Mouse (Mus musculus): Measurements from ENCODE around the gene Rgs4. TPM values are rescaled to one million over a fixed set of nuclear protein-coding genes. Genes with fewer than 3 reads are reported as not detected.

The Rgs4 gene
- 18.1 and 18.5 TPM in 2 replicates for polyA plus RNA-seq (2014; fragmentation: Nextera tagmentation; extraction: Ambion mirVana)

DNA sequence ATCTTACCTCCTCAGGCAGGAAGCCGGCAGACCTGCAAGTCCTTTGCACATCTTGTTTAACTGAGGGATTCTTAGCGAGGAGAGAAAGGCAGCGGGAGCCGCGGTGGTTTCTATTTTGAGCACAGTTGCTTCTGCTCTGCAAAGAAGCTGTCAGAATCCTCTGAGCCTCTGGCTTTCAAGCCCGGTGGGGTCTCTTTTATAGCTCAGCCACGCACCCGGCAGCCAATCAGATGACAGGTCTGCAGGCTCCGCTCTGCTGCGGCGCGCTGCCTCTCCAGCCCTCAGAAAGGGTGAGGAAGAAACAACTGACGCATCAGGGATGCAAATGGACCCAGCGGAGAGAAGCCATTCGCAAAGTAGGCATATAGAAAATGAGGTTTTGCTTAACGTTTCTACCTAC lies at the start of gene Rgs4:
Rgs4 (minus strand) TSS at position 170 of the 400 bp plus-strand sequence.
- DNase-seq (ENCODE audit: low spot score) (peak; percentile 89), ATAC-seq (ENCODE audit: low read depth) (peak; percentile 93)
- Histone ChIP-seq H3K9me3 (ENCODE audit: control insufficient read depth, low read length) (no peaks in the 10 kb centered on the region), H3K4me2 (ENCODE audit: low read depth, low read length) (peak within 1 kb of the TSS; percentile 49), H3K36me3 (ENCODE audit: control insufficient read depth, insufficient read depth, low read length) (no peaks in the 10 kb centered on the region), H3K4me1 (ENCODE audit: control insufficient read depth, insufficient read depth, low read length) (peaks cover 3% of the 10 kb centered on the region; the same call in 1 of the 2 replicates), H3K4me3 (ENCODE audit: low read depth, low read length) (peak within 1 kb of the TSS; percentile 29), H3K27me3 (replicated peaks; ENCODE audit: control insufficient read depth, insufficient read depth, low read length) (peaks cover 12% of the 10 kb centered on the region), H3K27ac (replicated peaks; ENCODE audit: low read depth, low read length) (no peak within 1 kb of the TSS), H3K9ac (ENCODE audit: low read depth, low read length) (peak within 1 kb of the TSS; percentile 39; the same call in 1 of the 2 replicates)
- under 1% methylated on average over 16 of the region's 16 CpGs for WGBS

DNA sequence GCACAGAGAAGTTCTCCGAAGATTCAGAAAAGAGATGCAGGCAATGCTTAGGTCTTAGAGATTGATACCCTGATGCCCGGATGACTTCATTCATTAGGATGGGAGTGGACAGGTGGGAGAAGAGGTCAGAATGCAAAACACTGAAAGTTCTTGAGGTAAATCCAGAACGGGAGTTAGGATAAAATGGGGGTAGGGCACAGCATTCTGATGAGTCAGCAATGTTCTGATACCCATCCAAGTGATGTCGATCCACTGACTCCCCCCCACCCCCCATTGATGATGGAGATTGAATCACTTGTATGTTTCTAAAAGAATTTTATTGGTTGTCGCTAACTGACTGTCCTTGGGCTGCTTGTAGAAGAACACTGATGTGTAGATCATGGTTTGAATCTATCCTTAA lies 45.0 kb upstream of the Rgs4 start:
- H3K4me2 ChIP-seq (ENCODE audit: low read depth, low read length): no peak overlapping the region
- no peaks in the 10 kb centered on the region for H3K27me3 ChIP-seq (replicated peaks; ENCODE audit: control insufficient read depth, insufficient read depth, low read length)
- no peaks in the 10 kb centered on the region for H3K4me1 ChIP-seq (ENCODE audit: control insufficient read depth, insufficient read depth, low read length)
- WGBS: 86% methylated on average over 5 of the region's 5 CpGs
- no peaks in the 10 kb centered on the region for H3K9me3 ChIP-seq (ENCODE audit: control insufficient read depth, low read length)
- H3K36me3 ChIP-seq (ENCODE audit: control insufficient read depth, insufficient read depth, low read length): no peaks in the 10 kb centered on the region
- H3K9ac ChIP-seq (ENCODE audit: low read depth, low read length): no peak overlapping the region
- no peak overlapping the region for H3K4me3 ChIP-seq (ENCODE audit: low read depth, low read length)
- ATAC-seq (ENCODE audit: low read depth) (no peak), DNase-seq (ENCODE audit: low spot score) (no peak)
- no peak overlapping the region for H3K27ac ChIP-seq (replicated peaks; ENCODE audit: low read depth, low read length)

DNA sequence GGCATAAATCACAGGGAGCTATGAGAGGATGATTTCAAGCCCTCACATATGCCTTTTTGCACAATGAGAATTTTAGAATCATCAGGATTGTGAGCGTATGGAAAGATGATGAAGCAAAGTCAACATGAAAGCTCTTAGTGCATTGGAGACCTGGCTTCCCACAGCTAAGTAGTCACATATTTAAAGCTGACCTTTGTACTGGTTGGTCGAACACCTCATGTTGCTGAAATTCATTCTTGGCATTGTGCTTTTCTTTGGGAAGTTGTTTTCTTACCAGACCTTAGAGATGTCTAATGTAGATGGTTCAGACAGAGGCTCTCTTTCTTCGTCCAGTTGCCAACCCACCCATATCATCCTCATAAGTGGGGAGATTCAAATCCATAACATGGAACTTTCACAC lies 38.5 kb upstream of the Rgs4 start:
- DNase-seq (ENCODE audit: low spot score) (no peak), ATAC-seq (ENCODE audit: low read depth) (no peak)
- Histone ChIP-seq H3K4me3 (ENCODE audit: low read depth, low read length) (no peak overlapping the region), H3K4me1 (ENCODE audit: control insufficient read depth, insufficient read depth, low read length) (no peaks in the 10 kb centered on the region), H3K27ac (replicated peaks; ENCODE audit: low read depth, low read length) (no peak overlapping the region), H3K9ac (ENCODE audit: low read depth, low read length) (no peak overlapping the region), H3K27me3 (replicated peaks; ENCODE audit: control insufficient read depth, insufficient read depth, low read length) (no peaks in the 10 kb centered on the region), H3K4me2 (ENCODE audit: low read depth, low read length) (no peak overlapping the region), H3K9me3 (ENCODE audit: control insufficient read depth, low read length) (no peaks in the 10 kb centered on the region), H3K36me3 (ENCODE audit: control insufficient read depth, insufficient read depth, low read length) (no peaks in the 10 kb centered on the region)
- 85% methylated on average over 3 of the region's 3 CpGs for WGBS

DNA sequence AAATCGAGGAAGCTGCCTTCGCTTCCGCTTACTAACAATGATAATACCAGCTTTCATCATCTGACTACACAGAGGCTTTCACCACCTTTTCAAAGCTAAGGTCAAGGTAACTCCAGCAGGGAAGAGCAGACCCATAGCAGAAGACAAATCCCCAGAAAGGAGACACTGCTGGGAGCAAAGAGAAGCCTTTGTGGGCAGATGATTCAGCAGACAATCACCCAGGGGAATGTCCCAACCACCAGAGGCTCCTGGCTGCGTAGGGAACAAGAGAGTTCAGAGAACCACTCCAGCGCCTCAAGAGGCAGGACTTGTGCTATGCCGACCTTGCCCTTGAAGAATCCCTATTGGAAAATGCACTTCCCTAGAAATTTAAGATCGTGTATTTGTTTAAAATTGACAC lies 29.1 kb upstream of the Rgs4 start:
- Histone ChIP-seq H3K4me1 (ENCODE audit: control insufficient read depth, insufficient read depth, low read length) (no peaks in the 10 kb centered on the region), H3K4me2 (ENCODE audit: low read depth, low read length) (no peak overlapping the region), H3K36me3 (ENCODE audit: control insufficient read depth, insufficient read depth, low read length) (no peaks in the 10 kb centered on the region), H3K4me3 (ENCODE audit: low read depth, low read length) (no peak overlapping the region), H3K9me3 (ENCODE audit: control insufficient read depth, low read length) (no peaks in the 10 kb centered on the region), H3K27me3 (replicated peaks; ENCODE audit: control insufficient read depth, insufficient read depth, low read length) (no peaks in the 10 kb centered on the region), H3K27ac (replicated peaks; ENCODE audit: low read depth, low read length) (no peak overlapping the region), H3K9ac (ENCODE audit: low read depth, low read length) (no peak overlapping the region)
- DNase-seq (ENCODE audit: low spot score): no peak
- ATAC-seq (ENCODE audit: low read depth): no peak
- 70% methylated on average over 7 of the region's 7 CpGs for WGBS

DNA sequence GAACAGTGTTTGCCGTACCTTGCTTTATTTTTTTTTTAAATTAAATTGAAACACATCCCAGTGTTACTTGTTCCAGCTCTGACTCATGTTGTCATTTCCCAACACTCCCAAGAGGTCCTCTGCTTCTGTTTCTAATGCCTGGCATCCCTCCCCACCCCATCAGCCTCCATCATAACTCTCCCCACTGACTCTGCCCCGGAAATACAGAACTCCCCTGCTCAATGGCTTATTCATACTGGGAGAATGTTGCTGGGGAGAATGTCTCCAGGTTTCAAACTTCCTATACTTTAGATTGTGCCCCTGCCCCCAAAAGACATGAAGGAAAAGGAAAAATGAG lies 17.1 kb upstream of the Rgs4 start:
- Histone ChIP-seq H3K27me3 (replicated peaks; ENCODE audit: control insufficient read depth, insufficient read depth, low read length) (no peaks in the 10 kb centered on the region), H3K4me2 (ENCODE audit: low read depth, low read length) (no peak overlapping the region), H3K4me1 (ENCODE audit: control insufficient read depth, insufficient read depth, low read length) (no peaks in the 10 kb centered on the region), H3K4me3 (ENCODE audit: low read depth, low read length) (no peak overlapping the region), H3K36me3 (ENCODE audit: control insufficient read depth, insufficient read depth, low read length) (no peaks in the 10 kb centered on the region), H3K9me3 (ENCODE audit: control insufficient read depth, low read length) (no peaks in the 10 kb centered on the region), H3K9ac (ENCODE audit: low read depth, low read length) (no peak overlapping the region), H3K27ac (replicated peaks; ENCODE audit: low read depth, low read length) (no peak overlapping the region)
- 0 out of 2 replicates have a peak, but pooled peaks have one; percentile 2 for ATAC-seq (ENCODE audit: low read depth)
- DNase-seq (ENCODE audit: low spot score): no peak
- WGBS: 70% methylated on average over 2 of the region's 2 CpGs

DNA sequence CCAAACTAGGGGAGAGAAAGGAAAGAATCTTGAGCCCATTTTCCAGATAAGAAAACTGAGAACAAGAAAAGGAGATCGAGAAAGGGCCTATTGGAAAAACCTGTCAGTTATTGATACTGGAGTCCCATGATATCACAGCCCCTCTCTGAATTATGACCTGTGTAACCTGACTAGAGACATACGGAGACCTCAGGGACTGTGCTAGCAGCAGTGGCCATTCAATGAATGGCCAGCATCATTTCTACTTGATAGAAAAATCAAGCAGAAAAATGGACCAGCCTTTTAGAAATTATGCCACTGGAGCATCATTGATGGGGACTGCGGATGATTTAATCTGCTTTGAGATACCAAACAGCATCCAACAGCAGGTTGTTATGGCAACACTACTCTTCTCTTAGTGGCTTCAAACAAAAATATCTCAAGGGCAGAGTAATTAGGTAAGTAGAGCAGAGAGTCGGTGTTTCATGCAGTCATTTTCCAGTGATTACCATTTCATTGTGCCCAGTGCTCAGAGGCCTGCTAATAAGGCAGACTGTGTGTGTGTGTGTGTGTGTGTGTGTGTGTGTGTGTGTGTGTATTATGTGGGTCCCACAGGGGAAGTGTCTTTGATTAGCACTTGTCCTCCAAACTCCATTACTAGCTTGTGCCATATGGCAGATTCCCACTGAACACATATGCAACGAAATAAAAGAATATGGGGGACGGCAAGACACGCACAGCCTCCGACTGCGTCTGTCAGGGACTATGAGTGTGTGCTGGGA lies 16.6 kb upstream of the Rgs4 start:
- H3K27ac ChIP-seq (replicated peaks; ENCODE audit: low read depth, low read length): no peak overlapping the region
- DNase-seq (ENCODE audit: low spot score) (no peak), ATAC-seq (ENCODE audit: low read depth) (0 out of 2 replicates have a peak, but pooled peaks have one; percentile 50)
- H3K4me2 ChIP-seq (ENCODE audit: low read depth, low read length): no peak overlapping the region
- 84% methylated on average over 9 of the region's 9 CpGs for WGBS
- no peak overlapping the region for H3K9ac ChIP-seq (ENCODE audit: low read depth, low read length)
- no peaks in the 10 kb centered on the region for H3K27me3 ChIP-seq (replicated peaks; ENCODE audit: control insufficient read depth, insufficient read depth, low read length)
- H3K36me3 ChIP-seq (ENCODE audit: control insufficient read depth, insufficient read depth, low read length): no peaks in the 10 kb centered on the region
- no peak overlapping the region for H3K4me3 ChIP-seq (ENCODE audit: low read depth, low read length)
- no peaks in the 10 kb centered on the region for H3K9me3 ChIP-seq (ENCODE audit: control insufficient read depth, low read length)
- no peaks in the 10 kb centered on the region for H3K4me1 ChIP-seq (ENCODE audit: control insufficient read depth, insufficient read depth, low read length)

DNA sequence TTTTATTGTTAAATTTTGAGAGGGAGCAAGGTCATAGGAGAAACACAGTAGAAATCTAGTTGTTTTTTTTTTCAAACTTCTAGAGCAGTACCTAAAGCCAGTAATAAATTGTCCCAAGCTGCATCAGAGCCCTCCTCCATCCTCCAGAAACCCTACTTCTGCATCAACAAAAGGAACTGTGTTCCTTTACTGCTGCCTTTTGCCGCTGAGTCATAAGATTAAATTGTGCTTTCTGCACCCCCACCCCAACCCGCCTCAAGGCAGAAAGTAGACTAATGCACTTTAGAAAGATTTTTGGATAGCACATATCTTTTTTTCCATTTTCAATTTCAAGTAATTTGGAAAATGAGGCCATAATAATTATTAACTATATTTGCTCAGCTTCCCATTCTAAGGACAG lies 15.1 kb upstream of the Rgs4 start:
- H3K4me1 ChIP-seq (ENCODE audit: control insufficient read depth, insufficient read depth, low read length): no peaks in the 10 kb centered on the region
- H3K9me3 ChIP-seq (ENCODE audit: control insufficient read depth, low read length): no peaks in the 10 kb centered on the region
- DNase-seq (ENCODE audit: low spot score) (no peak), ATAC-seq (ENCODE audit: low read depth) (no peak)
- H3K9ac ChIP-seq (ENCODE audit: low read depth, low read length): no peak overlapping the region
- no peak overlapping the region for H3K4me2 ChIP-seq (ENCODE audit: low read depth, low read length)
- no peaks in the 10 kb centered on the region for H3K27me3 ChIP-seq (replicated peaks; ENCODE audit: control insufficient read depth, insufficient read depth, low read length)
- no peak overlapping the region for H3K27ac ChIP-seq (replicated peaks; ENCODE audit: low read depth, low read length)
- no peaks in the 10 kb centered on the region for H3K36me3 ChIP-seq (ENCODE audit: control insufficient read depth, insufficient read depth, low read length)
- no peak overlapping the region for H3K4me3 ChIP-seq (ENCODE audit: low read depth, low read length)
- WGBS: 74% methylated on average over 2 of the region's 2 CpGs

DNA sequence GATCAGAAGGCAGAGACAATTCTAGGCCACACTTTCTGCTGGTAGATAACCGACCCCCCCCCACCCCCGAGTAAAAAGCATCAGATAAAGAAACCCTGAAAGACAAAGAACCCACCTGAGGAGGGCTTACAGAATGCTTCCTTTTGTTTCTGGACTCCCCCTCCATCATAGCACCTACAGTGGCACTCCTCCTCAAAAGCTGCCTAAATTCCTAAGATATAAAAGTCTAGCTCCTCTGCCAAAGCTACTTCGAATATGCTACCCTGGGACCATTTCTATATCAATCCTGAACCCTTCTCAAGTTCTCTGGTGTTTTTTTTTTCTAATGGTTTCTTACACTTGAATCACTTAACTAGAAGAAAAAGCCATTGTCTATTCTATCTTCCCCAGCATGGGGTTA lies 9.1 kb upstream of the Rgs4 start:
- H3K36me3 ChIP-seq (ENCODE audit: control insufficient read depth, insufficient read depth, low read length): no peaks in the 10 kb centered on the region
- no peak overlapping the region for H3K4me2 ChIP-seq (ENCODE audit: low read depth, low read length)
- H3K9ac ChIP-seq (ENCODE audit: low read depth, low read length): no peak overlapping the region
- H3K27ac ChIP-seq (replicated peaks; ENCODE audit: low read depth, low read length): no peak overlapping the region
- no peaks in the 10 kb centered on the region for H3K9me3 ChIP-seq (ENCODE audit: control insufficient read depth, low read length)
- H3K4me1 ChIP-seq (ENCODE audit: control insufficient read depth, insufficient read depth, low read length): no peaks in the 10 kb centered on the region
- H3K4me3 ChIP-seq (ENCODE audit: low read depth, low read length): no peak overlapping the region
- ATAC-seq (ENCODE audit: low read depth): no peak
- no peak for DNase-seq (ENCODE audit: low spot score)
- WGBS: 33% methylated on average over 2 of the region's 3 CpGs
- H3K27me3 ChIP-seq (replicated peaks; ENCODE audit: control insufficient read depth, insufficient read depth, low read length): no peaks in the 10 kb centered on the region

DNA sequence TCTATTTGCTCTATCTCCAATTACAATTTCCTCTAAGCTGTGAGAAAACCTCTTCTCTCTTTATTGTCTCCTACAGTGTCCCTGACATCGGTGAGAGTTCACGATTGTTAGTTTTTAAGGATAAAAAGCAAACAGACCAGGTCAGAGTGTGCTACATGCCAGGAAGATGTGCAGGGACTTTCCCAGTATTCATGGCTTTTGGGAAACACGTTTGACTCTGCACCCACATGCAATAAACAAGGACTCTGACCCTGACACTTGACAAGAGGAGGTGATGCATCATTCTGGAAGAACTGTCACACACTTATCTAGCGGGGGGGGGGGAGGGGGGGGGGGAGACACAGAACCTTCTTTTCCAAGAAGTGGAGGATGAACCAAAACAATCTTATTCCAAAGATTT lies 5.0 kb upstream of the Rgs4 start:
- no peak for ATAC-seq (ENCODE audit: low read depth)
- no peak overlapping the region for H3K27ac ChIP-seq (replicated peaks; ENCODE audit: low read depth, low read length)
- peaks cover 12% of the 10 kb centered on the region for H3K27me3 ChIP-seq (replicated peaks; ENCODE audit: control insufficient read depth, insufficient read depth, low read length)
- no peak overlapping the region for H3K4me3 ChIP-seq (ENCODE audit: low read depth, low read length)
- 46% methylated on average over 3 of the region's 4 CpGs for WGBS
- H3K36me3 ChIP-seq (ENCODE audit: control insufficient read depth, insufficient read depth, low read length): no peaks in the 10 kb centered on the region
- no peak overlapping the region for H3K9ac ChIP-seq (ENCODE audit: low read depth, low read length)
- H3K4me1 ChIP-seq (ENCODE audit: control insufficient read depth, insufficient read depth, low read length): no peaks in the 10 kb centered on the region
- no peak for DNase-seq (ENCODE audit: low spot score)
- H3K9me3 ChIP-seq (ENCODE audit: control insufficient read depth, low read length): no peaks in the 10 kb centered on the region
- no peak overlapping the region for H3K4me2 ChIP-seq (ENCODE audit: low read depth, low read length)
